Mouse (Mus musculus) thymus, postnatal 36 days (tissue): Measurements from ENCODE around the gene Chrm5.

ENCODE experiments used
- DNase-seq, 2 experiments: peaks; one replicate each; pipeline ENCODE4 v3.0.0; 2022; ENCODE audit warnings: mixed read lengths in 2 of 2

The Chrm5 gene

DNA sequence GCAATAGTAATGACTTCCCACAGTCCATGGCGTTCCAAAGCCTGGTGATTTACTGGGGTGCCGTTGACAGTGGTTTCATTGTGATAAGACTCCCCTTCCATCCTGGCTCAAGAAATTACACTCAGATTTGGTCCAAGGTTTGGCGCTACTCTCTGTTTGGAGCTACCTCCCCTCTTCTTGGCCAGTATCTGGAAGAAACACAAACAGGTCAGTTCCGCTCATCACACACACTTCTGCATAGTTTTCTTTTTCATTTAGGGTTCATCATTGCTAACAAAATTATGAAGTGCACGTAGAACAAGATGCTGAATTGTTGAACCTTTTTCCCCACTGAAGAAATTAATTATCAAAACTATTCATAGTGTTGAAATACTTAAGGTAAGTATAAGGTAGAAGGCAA, at the start of gene Chrm5:
Gene Chrm5 (minus strand): TSS at position 101 of the 400 bp plus-strand sequence.
- DNase-seq, result no peak

DNA sequence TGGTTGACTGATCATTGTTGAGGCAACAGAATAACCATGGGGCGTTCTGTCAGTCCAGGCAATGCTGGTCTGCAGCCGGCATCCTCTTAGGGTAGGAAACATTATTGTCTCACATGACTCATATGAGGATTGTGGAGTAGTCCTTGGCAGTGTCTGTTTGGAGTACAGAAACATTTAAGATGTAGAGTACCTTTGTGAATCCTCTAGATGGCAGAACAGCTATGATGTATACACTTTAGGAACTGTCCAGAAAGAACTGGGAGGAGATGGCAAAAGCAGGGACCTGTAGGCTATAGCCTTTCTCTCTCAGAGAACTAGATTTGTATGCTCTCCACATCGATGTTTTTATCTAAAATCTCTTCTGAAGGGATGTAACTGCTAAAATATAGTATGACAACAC, 46.4 kb upstream of the Chrm5 start:
- DNase-seq, result no peak

DNA sequence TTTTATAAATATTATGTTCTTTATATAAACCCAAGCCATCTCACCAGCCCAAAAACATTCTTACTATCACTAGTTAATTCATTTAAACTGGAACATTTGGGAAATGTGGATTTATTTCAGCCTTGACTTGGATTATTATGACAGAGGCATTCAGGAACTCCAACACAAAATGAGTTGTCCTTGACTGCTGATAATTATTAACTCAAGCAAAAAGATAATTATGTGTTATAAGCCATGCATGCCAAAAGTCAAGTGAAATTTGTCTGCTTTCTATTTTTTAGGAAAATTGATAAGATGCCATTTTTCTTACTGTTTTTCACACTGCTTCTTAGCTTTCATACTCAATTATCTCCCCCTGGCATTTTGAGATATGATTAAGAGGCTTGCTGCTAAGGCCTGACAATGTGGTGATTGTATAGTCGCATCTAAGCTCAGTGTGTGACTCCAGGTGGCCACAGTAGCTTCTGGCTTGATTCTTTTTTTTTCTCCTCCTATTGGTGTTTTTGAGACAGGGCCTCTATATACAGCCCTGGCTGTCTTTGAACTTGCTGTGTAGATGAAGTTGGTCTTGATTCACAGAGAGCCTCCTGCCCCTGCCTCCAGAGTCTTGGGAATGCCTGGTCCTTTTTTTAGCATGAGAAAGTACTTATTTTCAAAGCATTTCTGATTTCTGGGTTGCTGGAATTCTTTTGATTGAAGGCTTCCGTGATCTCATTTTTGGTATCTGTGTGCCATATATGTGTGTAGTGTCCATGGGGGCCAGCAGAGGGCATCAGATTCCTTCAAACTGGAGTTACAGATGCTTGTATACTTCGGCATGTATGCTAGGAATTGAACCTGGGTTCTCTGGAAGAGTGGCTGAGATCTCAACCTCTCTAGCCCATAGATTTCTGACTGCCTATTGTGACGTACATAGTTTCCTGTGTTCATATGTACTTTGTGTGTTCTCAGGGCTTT, 40.2 kb upstream of the Chrm5 start:
- no peak for DNase-seq

DNA sequence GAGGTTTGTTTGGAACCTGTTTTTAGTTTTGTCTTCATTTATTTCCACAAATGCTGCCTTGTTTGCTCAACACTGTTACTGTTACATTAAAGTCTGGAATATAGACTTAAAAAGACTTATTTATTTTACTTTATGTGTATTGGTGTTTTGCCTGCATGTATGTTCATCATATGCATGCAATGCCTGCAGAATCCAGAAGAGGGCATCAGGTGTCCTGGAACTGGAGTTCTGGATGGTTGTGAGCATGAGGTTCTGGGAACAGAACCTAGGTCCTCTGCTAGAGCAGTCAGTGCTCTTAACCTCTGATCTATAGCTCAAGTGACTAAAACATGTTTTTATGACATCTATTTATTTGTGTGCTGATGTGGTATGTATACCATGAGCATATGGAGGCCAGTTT, 38.0 kb upstream of the Chrm5 start:
- no peak for DNase-seq

DNA sequence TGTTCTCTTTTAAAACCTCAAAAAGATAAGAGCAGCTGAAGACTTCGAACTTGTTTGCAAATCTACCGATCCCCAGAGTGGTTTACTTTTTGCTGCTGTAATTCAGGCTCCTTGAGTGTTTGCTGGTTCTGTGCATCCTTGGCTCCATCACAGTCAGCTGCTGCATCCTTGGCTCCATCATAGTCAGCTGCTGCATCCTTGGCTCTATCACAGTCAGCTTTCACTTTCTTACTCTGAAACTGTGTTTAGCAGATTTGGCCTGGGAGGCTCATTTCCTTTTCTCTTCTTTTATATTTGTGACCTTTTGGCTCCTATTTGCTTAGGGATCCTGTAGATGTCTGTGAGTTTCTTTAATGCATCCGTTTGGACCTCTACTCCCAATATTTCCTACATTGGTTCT, 36.6 kb upstream of the Chrm5 start:
- no peak for DNase-seq

DNA sequence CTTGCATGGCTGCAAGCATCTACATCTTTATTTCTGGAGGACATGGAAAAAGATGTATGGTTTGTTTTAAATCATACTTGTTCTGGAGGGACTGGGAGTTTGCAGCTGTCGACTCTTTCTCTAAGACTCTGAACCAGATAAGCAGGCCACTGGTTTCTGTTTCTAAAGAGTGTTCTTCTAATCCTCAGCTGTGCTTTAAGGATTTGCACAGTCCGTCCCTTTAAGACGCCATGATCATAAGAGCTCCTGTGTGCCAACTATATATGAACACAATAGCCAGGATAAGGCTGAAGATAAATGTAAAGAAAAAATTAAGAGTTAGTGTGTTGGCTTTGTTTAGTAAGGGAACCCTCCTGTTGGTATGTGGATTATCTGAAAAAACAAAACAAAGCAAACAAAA, 36.2 kb upstream of the Chrm5 start:
- no peak for DNase-seq

DNA sequence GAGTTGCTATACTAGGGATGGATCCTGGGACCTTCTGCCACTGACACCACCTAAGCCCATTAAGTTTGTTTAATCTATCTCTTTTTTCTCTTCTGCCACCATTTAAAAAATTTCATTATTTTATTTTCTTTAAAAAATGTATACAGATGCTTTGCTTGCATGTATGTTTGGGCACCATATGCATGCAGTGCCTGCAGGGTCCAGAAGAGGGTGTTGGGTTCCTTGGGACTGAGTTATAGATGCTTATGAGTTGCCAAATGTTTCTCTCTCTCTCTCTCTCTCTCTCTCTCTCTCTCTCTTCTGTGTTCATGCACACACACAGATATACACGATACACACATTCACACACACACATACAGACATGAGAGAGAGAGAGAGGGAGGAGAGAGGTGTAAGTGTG, 32.5 kb upstream of the Chrm5 start:
- no peak for DNase-seq

DNA sequence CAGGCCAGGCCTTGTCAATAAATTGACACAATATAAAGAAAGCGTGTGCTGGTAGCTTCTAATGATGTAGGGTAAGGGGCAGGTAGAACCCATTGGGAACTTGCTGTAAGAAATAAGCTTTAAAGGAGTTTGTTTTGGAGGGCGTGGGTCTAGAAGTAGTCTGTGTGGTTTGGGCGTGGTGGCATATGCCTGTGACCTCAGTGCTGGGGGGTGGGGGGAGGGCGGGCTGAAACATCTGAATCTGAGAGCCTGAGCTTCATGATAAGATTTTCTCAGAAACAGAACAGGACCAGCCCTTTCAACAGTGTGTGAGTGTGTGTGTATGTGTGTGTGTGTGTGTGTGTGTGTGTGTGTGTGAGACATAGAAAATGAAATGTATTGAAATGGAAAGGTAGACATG, 29.6 kb upstream of the Chrm5 start:
- DNase-seq, result no peak

DNA sequence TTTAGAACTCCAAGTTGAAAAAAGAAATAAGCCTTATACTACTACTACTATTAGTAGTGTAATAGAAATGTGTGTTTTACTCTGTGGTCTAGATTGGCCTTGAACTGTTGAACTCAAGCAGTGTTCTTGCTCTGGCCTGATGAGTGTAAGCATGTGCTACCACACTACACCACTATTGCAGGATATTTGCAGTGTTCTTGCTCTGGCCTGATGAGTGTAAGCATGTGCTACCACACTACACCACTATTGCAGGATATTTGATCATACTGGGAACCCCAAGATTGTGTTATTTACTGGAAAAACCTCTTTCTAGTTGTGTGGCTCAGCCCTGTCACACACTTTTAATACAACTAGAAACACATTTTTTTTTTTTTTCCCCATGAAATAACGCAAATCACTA, 26.9 kb upstream of the Chrm5 start:
- DNase-seq, result no peak

DNA sequence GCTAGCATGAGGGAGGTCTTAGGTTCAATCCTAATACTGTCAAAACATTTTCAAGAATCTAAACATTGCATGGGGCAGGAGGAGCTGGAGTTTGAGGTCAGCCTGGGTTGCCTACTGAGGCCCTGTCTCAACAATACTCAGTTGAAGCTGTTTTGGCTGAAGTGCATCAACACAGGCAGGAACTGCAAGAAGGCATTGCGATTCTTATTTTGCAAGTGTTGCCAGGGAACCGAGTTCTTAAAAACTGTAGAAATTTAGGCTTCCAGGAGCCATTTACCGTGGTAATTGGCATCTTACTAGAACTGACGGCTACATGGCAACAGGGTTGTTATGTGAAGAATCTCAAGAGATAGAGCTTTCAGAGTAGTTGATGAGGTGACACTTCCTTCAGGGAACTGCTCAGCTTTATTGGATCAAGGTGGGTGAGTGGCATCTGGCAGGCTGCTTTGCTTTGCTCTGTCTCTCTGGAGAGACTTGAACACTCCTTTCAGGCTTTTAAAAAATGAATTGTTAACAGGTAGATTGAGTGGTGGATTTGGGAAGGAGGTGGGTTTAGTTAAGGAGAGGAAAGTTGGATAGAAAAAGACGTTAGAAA, 26.4 kb upstream of the Chrm5 start:
- no peak for DNase-seq

DNA sequence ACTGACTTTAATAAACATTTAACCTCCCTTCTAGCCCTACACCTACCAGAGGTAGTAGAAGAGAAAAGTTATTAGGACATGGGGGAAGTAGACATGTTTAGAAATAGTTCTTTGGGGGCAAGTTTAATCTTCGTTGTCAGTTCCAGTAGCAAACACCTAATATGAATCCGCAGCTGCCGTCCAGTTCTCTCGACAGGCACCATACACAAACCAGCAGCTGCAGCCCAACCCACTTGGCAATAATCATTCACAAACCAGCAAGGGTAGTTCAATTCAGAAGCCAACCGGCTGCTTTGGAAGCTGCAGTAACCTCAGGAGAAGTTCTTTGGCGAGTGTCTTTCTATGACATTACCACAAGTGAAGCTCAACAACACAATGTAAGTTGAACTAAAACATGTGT, 23.4 kb upstream of the Chrm5 start:
- no peak for DNase-seq

DNA sequence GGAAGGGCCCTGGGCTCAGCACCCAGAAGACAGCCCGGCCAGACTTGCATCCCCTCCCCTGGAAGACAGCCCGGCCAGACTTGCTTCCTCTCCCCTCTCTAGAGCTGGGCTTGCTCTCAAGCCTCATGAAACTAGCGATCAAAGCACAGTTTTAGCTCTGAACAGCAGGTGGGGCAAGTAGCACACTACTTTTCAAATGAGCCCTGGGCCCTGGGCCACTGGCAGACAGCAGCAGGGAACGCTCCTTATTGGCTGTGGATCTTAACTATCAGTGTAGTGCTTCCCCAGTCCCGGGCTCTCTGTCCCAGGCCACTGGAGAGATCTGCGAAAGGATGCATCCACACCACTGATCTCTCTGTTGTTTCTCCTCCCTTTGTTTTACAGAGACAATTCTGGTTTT, 20.6 kb upstream of the Chrm5 start:
- DNase-seq, result peak; percentile 65 to 70

DNA sequence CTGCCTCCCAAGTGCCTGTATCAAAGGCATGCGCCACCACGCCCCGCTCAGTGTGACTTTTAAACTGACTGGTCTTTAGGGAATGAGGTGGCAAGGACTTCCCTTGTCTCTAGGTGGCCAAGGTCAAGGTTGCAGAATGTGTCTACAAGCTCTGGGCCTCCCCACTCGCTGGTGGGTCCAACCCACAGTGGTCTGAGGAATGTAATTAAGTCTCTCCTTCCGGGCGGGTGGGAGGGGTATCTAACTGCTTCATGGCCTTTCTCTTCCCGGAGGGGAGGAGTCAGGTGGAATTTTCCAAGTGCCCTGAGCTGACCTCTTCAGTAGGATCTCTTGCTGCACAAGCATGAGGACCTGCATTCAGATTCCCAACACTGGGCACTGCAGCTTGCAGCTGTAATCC, 17.3 kb upstream of the Chrm5 start:
- DNase-seq, result no peak

DNA sequence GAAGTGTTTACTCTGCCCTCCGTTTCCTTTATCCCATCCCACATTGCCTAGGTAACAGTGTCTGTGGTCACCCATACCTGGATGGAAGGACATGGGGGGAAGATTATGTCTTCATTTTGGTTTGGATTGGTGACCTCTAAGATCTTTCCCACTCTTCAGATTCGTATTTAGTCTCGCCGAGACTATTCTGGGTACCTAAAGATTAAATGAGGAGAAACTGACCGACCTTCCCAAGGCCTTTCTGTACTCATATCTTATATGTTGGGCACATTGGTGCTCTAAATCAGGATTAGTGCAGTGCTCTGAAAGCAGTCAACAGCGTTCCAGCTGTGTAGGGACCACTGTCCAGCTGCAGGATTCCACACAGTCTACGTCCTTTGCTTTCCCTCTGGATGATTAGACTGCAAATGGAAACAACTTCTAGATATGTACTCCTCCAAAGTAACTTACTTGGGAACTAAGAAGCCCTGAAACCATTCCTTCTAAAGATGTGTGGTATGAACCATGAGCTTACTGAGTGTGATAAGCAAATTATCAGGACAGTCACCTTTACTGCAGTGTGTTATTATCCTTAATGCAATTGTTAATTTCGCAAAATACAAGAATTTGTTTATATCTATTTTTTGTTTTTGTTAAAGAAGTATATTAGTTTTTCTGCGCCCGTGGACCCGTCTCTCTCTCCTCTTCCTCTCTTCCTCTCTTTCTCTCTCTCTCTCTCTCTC, 13.1 kb upstream of the Chrm5 start:
- no peak for DNase-seq

DNA sequence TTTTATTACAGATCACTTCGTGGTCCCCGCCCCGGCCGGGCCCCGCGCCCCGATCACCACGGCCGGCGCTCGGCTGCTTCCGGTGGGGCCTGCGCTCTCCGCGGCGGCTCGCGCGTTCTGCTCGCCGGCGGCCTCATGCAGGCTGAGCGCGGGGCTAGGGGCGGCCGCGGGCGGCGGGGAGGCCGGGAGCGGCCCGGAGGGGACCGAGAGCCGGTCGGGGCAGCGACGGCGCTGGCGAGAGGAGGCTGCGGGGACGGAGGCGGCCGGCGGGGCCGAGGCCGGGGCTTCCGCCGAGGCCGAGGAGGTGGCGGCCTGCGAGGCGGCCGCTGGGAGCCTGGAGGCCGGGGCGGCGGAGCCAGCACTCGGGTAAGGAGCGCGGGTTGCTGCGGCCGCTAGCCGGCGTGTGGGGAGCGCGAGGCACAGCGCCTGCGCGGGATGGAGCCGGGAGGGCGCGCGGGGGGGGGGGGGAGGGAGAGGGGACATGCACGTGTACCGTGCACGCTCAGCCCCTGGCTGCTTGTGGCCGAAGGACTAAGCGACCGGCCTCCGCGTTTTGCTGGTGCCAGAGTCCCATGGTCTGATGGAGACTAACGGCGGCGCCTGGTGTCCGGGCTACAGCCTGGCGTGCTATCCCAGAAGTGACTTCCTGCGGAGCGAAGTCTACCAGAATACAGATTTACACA, 12.4 kb upstream of the Chrm5 start, which contains the start of gene Aven:
Gene Aven (plus strand): TSS at position 109 of the 683 bp plus-strand sequence.
- peak; percentile 78 to 79 for DNase-seq

DNA sequence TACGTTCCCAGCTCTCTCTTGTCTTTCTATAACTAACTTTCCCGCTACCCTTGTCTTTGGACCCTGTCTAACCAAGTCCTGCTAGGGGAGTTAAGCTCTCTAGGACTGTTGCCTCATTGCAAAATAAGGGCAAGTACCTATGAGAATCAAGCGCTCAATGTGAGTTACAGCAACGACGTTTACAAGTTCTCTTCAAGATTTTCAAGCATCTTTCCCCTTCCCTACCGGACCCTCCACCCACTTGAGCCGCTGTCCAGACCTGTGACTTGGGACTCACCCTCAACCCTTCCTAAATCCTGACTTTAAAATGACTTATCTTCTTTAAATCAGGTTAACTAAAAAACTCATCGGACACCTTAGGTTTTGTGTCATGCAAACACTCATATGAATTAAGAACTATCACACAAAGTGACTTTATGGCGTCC, 11.9 kb upstream of the Chrm5 start:
- no peak for DNase-seq

DNA sequence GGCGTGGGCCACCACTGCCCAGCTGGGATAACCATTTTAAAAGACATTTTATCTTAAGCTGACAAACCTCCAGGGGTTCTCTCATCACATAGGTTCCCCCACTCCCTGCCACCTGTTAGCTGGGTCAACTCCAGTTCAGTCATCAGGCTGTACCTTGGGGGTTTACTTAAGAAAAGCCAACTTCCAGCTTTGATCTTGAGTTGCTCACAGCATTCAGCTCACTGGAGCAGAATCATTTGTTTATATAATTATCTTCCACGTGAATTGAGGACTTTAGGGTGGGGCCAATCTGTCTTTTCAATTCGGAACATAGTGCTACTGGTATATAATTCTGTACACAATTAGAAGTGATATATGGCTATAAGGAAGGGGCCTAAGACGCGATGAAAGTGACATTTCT, 11.1 kb upstream of the Chrm5 start:
- no peak for DNase-seq

DNA sequence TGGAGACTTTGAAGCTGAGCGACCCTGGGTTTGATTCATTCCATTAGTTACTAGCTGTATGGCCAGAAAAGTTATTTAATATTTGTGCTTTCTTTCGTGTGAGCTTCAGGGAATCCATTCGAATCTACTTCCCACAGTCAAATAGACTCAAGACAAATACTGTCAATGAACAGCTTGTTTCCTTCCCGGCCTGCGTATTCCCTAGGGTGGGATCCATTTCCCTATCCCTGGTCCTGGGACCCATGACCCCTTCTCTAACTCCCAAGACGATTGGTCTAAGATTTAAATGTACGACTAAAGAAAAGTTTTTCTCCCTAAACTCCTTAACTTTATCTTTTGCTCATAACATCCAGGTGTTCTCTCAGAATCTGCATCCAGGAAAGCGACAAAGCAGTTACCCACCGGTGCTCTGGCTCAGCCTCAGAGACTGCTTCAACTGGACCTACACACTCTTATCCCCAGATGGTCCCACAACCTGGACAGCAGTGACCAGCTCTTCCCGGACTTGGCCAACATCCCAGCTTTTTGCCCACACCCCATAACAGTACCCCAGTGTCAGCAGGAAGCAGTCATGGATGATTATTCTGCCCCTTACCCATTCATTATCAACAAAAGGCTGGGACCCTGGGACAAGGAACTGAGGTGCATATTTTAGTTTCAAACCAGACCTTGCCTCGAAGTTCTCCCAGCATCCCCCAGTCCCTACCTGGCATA, 10.1 kb upstream of the Chrm5 start:
- DNase-seq, result no peak

DNA sequence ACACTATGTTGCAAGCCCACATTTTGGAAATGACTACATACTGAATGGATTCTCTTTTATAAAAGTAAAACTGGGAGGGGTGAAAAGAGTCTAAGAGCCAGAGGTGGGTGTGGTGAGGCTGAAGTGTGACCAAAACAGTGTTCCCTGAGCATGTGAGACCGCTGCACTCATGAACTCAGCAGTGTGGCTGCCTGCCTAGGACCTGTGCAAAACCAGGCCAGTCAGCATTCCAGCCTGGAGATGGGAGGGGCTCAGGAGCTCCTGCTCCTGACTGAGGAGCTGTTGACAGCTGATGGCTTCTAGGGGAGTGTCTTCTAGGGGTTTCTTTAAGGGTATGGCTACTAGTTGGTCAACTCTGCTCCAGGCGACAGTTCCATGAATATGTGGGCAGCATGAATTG, 4.3 kb upstream of the Chrm5 start:
- no peak for DNase-seq

DNA sequence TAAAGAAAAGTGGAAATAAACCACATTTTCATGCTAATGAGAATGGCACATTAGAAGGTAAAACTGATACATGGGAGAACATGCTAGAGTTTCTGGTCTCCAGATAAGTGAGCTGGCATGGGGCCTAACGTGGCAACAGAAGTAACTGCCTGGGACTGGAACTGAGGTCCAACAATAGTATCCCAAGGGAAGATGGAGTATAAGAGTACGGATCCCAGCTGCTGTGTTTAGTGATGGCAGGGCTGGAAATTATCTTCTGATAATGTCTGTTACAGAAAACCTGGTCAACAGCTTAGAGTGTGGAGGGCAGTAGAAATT, 2.7 kb upstream of the Chrm5 start:
- DNase-seq, result no peak

DNA sequence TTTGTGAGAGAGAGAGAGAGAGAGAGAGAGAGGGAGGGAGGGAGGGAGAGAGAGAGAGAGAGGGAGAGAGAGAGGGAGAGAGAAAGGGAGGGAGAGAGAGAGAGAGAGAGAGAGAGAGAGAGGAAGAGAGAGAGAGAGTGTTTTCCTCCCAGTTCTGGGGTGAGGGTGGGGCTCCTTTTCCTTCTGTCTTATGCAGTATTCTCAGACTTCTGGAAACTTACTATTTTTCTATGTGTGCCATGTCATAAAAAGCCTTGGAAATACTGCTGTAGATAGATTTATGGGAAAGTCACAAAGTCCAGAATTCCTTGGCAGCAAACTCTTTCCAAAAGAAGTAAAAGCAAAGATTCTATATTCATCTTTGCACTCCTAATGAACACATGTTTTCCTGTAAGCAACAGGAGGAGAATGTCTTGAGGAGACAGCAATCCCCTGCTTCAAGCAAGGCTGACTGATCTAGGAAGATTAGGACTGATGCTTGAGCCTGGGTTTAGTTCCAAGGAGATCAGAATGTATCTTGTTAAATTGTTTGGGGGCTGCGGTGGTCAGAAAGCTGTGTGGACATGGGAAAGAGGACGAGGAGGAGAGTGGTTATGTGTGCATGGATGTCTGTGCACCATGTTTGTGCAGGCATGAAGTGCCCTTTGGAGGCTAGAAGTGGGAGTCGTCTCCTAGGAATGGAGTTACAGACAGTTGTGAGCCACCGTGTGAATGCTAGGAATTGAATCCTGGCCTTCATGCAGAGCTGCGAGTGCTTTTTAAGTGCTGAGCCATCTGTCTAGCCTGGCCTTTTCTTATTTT, 2.2 kb upstream of the Chrm5 start:
- no peak for DNase-seq

DNA sequence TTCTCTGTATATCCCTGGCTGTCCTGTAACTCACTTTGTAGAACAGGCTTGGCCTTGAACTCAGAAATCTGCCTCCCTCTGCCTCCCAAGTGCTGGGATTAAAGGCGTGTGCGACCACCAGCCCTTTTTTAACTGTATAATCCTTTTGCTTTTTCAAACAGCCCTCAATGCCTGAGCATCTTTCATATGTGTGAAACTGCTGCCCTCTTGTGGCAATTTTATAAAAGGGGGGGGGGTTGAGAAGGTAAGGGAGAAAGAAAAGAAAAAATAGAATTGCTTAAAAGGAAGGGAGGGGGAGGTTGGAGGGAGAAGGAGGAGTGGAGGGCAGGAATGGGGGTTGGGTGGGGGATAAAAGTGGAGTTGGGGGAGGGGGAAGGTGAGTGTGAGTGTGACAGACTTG, 995 bp upstream of the Chrm5 start:
- no peak for DNase-seq
